Mouse (Mus musculus): Measurements from ENCODE around the gene Maco1. TPM values are rescaled to one million over a fixed set of nuclear protein-coding genes. Genes with fewer than 3 reads are reported as not detected.

Gene Maco1
- polyA plus RNA-seq, 1 experiment from 2014 or later, result 47.2 TPM

DNA sequence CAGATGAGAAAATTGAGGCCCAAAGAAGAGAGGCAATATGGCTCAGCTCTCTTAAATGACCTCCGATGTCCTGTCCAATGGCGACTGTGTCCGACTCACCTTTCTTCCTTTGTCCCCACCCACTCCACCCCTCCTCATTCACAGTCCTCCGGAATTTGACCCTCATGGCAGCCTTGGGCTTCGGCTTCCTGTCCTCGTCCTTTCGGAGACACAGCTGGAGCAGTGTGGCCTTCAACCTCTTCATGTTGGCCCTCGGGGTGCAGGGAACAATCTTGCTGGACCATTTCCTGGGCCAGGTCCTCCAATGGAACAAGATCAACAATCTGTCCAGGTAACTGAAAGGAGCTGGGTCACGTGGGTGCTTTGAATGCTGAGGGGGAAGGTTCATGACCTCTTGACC, 23.0 kb upstream of the Maco1 start:
- no peaks in the 10 kb centered on the region for H3K27me3 ChIP-seq (ENCODE audit: control insufficient read depth, insufficient read depth, low read length)
- 0 out of 2 replicates have a peak, but pooled peaks cover 5% of the 10 kb centered on the region for H3K4me1 ChIP-seq (ENCODE audit: control insufficient read depth, insufficient read depth, low read length)
- no peak overlapping the region for H3K27ac ChIP-seq (ENCODE audit: low read depth, low read length)
- no peak for DNase-seq (ENCODE audit: low spot score)
- H3K9ac ChIP-seq (ENCODE audit: low read length), result no peak overlapping the region
- ATAC-seq (ENCODE audit: insufficient read depth, low FRiP score, low TSS enrichment), result no peak
- no peak overlapping the region for H3K4me3 ChIP-seq (ENCODE audit: low read depth, low read length)
- H3K4me2 ChIP-seq (ENCODE audit: low read depth), result no peak overlapping the region
- no peaks in the 10 kb centered on the region for H3K36me3 ChIP-seq (ENCODE audit: control insufficient read depth, insufficient read depth, low read length)
- WGBS, result 88% methylated on average over 9 of the region's 9 CpGs
- no peaks in the 10 kb centered on the region for H3K9me3 ChIP-seq (ENCODE audit: control insufficient read depth, low read length)

DNA sequence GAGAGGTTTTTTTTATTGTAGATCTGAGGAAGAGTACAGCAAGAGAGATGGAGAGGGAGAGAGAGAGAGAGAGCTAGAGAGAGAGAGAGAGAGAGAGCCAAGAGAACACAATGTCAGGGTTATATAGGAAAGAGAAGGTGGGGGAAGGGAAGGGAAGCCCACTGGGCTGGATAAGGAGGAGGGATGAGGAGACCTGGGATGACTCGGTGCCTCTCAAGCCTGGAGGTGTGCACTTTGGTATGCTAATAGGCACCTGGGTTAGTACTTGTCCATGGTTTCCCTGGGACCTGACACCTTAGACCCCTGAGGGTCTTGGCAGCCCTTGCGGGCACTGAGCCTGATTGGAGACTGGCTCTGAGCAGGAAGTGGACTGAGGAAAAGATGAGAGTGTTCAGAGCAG, 18.8 kb upstream of the Maco1 start:
- Histone ChIP-seq H3K4me3 (ENCODE audit: low read depth, low read length) (no peak overlapping the region), H3K36me3 (ENCODE audit: control insufficient read depth, insufficient read depth, low read length) (no peaks in the 10 kb centered on the region), H3K27ac (ENCODE audit: low read depth, low read length) (no peak overlapping the region), H3K4me2 (ENCODE audit: low read depth) (no peak overlapping the region), H3K9me3 (ENCODE audit: control insufficient read depth, low read length) (no peaks in the 10 kb centered on the region), H3K27me3 (ENCODE audit: control insufficient read depth, insufficient read depth, low read length) (peaks cover 19% of the 10 kb centered on the region), H3K4me1 (ENCODE audit: control insufficient read depth, insufficient read depth, low read length) (no peaks in the 10 kb centered on the region), H3K9ac (ENCODE audit: low read length) (no peak overlapping the region)
- WGBS, result 32% methylated on average over 2 of the region's 2 CpGs
- ATAC-seq (ENCODE audit: insufficient read depth, low FRiP score, low TSS enrichment) (no peak), DNase-seq (ENCODE audit: low spot score) (no peak)

DNA sequence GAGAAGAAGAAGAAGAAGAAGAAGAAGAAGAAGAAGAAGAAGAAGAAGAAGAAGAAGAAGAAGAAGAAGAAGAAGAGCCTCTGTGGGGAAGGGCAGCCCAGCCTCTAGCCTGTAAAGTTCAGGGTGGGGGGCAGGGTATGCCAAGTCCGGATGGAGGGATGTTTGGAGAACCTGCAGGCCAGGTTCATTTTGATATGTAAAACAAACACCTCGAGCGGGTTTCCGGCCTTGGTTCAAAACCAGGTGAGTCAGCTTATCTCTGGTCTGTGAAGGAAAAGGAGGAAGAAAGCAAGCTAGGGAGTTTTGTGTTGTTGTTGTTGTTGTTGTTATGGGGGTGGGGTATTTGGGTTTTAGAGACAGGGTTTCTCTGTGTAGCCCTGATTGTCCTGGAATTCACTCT, 18.3 kb upstream of the Maco1 start:
- H3K4me1 ChIP-seq (ENCODE audit: control insufficient read depth, insufficient read depth, low read length), result no peaks in the 10 kb centered on the region
- no peak for ATAC-seq (ENCODE audit: insufficient read depth, low FRiP score, low TSS enrichment)
- no peak overlapping the region for H3K27ac ChIP-seq (ENCODE audit: low read depth, low read length)
- no peak overlapping the region for H3K4me2 ChIP-seq (ENCODE audit: low read depth)
- H3K9ac ChIP-seq (ENCODE audit: low read length), result no peak overlapping the region
- H3K36me3 ChIP-seq (ENCODE audit: control insufficient read depth, insufficient read depth, low read length), result no peaks in the 10 kb centered on the region
- no peak for DNase-seq (ENCODE audit: low spot score)
- peaks cover 19% of the 10 kb centered on the region for H3K27me3 ChIP-seq (ENCODE audit: control insufficient read depth, insufficient read depth, low read length)
- H3K4me3 ChIP-seq (ENCODE audit: low read depth, low read length), result no peak overlapping the region
- no peaks in the 10 kb centered on the region for H3K9me3 ChIP-seq (ENCODE audit: control insufficient read depth, low read length)
- 43% methylated on average over 4 of the region's 4 CpGs for WGBS

DNA sequence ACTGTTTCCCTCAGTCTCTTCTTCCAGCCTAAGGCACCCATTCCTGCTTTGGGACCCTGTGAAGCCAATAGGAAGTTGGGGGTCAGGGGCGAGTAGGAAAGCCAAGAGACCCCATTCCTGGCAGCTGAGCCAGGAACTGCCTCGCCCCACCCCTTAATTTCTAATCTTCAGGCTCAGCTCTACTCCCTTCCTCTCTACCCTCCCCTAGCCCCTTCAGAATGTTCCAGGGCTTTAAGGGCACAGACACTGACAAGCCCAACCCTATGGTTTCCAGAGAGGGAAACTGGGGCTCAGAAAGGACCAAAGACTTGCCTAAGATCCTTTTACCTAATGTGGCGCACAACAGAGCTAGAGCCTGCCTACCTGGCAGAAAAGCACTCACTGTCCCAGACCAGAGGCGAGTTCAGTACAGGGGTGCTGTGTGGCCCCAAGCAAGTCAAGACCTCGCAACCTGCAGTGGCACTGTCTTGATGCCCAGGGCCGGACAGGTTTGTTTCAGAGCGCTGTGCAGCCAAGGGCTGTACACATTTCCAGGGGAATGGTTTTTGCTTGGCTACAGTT, 16.8 kb upstream of the Maco1 start:
- H3K4me3 ChIP-seq (ENCODE audit: low read depth, low read length), result no peak overlapping the region
- no peak overlapping the region for H3K4me2 ChIP-seq (ENCODE audit: low read depth)
- no peak overlapping the region for H3K27ac ChIP-seq (ENCODE audit: low read depth, low read length)

DNA sequence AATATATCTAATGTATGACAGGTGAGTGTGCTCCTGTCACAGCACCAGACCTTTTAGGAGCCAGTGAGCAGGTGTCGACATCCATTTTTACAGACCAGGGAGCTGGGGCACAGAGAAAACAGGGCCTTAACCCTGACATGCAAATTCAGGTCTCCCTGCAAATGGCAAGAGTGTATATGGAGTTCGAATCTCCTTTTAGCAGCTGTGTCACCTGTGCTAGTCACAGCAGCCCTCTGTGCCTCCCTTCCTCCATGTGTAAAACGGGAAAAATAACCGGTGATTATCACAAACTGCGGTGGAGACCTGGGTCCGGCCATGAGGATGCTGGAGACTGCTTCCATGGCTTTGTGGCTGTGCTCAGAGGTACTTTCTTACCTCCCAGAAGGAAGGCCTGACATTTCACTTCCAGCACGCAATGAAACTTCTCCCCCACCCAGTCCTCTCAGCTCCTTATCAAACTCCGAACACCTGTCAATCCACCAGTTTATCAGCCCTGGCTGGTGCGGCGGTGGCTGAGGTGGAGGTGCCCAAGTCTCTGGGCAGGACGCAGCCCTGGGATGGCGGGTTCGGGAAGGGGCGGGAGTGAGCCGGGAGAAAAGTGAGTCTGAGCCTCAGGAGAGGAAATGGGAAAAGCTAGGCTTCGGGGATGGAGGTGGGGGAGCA, 16.1 kb upstream of the Maco1 start:
- H3K9ac ChIP-seq (ENCODE audit: low read length), result no peak overlapping the region
- 16% methylated on average over 16 of the region's 16 CpGs for WGBS
- DNase-seq (ENCODE audit: low spot score) (no peak), ATAC-seq (ENCODE audit: insufficient read depth, low FRiP score, low TSS enrichment) (no peak)
- no peaks in the 10 kb centered on the region for H3K9me3 ChIP-seq (ENCODE audit: control insufficient read depth, low read length)
- H3K4me3 ChIP-seq (ENCODE audit: low read depth, low read length), result no peak overlapping the region
- H3K27me3 ChIP-seq (ENCODE audit: control insufficient read depth, insufficient read depth, low read length), result peaks cover 19% of the 10 kb centered on the region
- H3K4me1 ChIP-seq (ENCODE audit: control insufficient read depth, insufficient read depth, low read length), result no peaks in the 10 kb centered on the region
- no peak overlapping the region for H3K4me2 ChIP-seq (ENCODE audit: low read depth)
- H3K27ac ChIP-seq (ENCODE audit: low read depth, low read length), result no peak overlapping the region
- no peaks in the 10 kb centered on the region for H3K36me3 ChIP-seq (ENCODE audit: control insufficient read depth, insufficient read depth, low read length)

More for the DNA sequence above, 16.8 kb upstream of the Maco1 start:
- Histone ChIP-seq H3K9me3 (ENCODE audit: control insufficient read depth, low read length) (no peaks in the 10 kb centered on the region), H3K4me1 (ENCODE audit: control insufficient read depth, insufficient read depth, low read length) (no peaks in the 10 kb centered on the region), H3K9ac (ENCODE audit: low read length) (no peak overlapping the region), H3K36me3 (ENCODE audit: control insufficient read depth, insufficient read depth, low read length) (no peaks in the 10 kb centered on the region), H3K27me3 (ENCODE audit: control insufficient read depth, insufficient read depth, low read length) (peaks cover 19% of the 10 kb centered on the region)
- no peak for ATAC-seq (ENCODE audit: insufficient read depth, low FRiP score, low TSS enrichment)
- 60% methylated on average over 7 of the region's 7 CpGs for WGBS
- DNase-seq (ENCODE audit: low spot score), result no peak

DNA sequence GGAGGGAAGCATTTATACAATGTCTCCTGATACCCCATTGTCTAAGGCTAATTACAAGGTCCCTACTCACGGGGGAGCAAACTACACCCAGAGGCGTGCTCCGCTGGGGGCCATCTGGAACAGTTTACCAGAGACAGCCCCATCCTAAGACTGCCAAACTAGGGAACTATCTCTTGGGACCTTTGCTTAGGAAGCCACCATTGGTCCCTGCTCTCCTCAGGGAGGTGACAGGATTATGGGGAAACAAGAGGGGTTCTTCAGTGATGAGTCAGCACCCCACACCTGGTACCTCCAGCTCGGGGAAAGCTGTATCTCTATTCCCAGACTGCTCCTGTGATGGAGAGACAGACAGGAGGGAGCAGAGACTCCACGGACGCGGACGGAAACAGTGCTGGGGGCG, 15.3 kb upstream of the Maco1 start:
- ATAC-seq (ENCODE audit: insufficient read depth, low FRiP score, low TSS enrichment), result no peak
- no peak overlapping the region for H3K9ac ChIP-seq (ENCODE audit: low read length)
- no peak for DNase-seq (ENCODE audit: low spot score)
- WGBS, result 31% methylated on average over 9 of the region's 9 CpGs
- no peaks in the 10 kb centered on the region for H3K36me3 ChIP-seq (ENCODE audit: control insufficient read depth, insufficient read depth, low read length)
- no peak overlapping the region for H3K27ac ChIP-seq (ENCODE audit: low read depth, low read length)
- no peak overlapping the region for H3K4me3 ChIP-seq (ENCODE audit: low read depth, low read length)
- no peaks in the 10 kb centered on the region for H3K9me3 ChIP-seq (ENCODE audit: control insufficient read depth, low read length)
- H3K4me2 ChIP-seq (ENCODE audit: low read depth), result no peak overlapping the region
- peaks cover 19% of the 10 kb centered on the region for H3K27me3 ChIP-seq (ENCODE audit: control insufficient read depth, insufficient read depth, low read length)
- no peaks in the 10 kb centered on the region for H3K4me1 ChIP-seq (ENCODE audit: control insufficient read depth, insufficient read depth, low read length)

DNA sequence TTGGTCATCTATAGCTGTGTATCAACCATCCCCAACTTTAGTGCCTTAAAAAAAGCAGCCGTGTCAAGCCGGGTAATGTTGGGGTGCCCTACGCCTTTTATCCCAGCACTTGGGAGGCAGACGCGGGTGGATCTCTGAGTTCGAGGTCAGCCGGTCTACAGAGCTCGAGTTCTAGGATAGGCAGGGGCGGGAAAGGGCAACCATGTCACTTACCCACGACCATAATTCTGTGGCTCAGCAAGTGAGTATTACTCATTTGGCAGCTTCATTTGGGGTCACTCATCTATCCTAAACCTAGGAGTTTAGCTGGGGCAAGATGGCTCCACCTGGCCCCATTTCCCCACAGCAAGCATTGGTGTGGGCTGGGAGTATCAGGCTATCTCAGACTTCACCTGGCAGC, 14.9 kb upstream of the Maco1 start:
- WGBS, result 86% methylated on average over 10 of the region's 10 CpGs
- no peaks in the 10 kb centered on the region for H3K9me3 ChIP-seq (ENCODE audit: control insufficient read depth, low read length)
- H3K9ac ChIP-seq (ENCODE audit: low read length), result no peak overlapping the region
- H3K27ac ChIP-seq (ENCODE audit: low read depth, low read length), result no peak overlapping the region
- no peak for DNase-seq (ENCODE audit: low spot score)
- H3K4me2 ChIP-seq (ENCODE audit: low read depth), result no peak overlapping the region
- H3K4me3 ChIP-seq (ENCODE audit: low read depth, low read length), result no peak overlapping the region
- H3K27me3 ChIP-seq (ENCODE audit: control insufficient read depth, insufficient read depth, low read length), result peaks cover 19% of the 10 kb centered on the region
- H3K4me1 ChIP-seq (ENCODE audit: control insufficient read depth, insufficient read depth, low read length), result no peaks in the 10 kb centered on the region
- no peaks in the 10 kb centered on the region for H3K36me3 ChIP-seq (ENCODE audit: control insufficient read depth, insufficient read depth, low read length)
- ATAC-seq (ENCODE audit: insufficient read depth, low FRiP score, low TSS enrichment), result no peak

DNA sequence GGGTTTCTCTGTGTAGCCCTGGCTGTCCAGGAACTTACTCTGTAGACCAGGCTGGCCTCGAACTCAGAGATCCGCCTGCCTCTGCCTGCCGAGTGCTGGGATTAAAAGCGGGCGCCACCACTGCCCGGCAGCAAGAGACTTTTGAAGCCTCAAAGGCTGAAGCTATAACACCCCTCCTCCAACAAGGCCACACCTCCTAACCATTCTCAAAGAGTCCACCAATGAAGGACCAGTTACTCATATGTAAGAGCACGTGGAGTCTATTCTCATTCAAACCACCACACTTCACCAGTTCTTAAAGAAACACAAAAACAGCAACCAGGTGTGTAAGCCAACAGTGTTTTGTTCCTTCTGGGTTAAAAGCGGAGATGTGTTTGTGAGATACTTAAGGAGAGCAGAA, 14.5 kb upstream of the Maco1 start:
- no peak for DNase-seq (ENCODE audit: low spot score)
- no peaks in the 10 kb centered on the region for H3K4me1 ChIP-seq (ENCODE audit: control insufficient read depth, insufficient read depth, low read length)
- 87% methylated on average over 8 of the region's 8 CpGs for WGBS
- no peak overlapping the region for H3K4me3 ChIP-seq (ENCODE audit: low read depth, low read length)
- H3K4me2 ChIP-seq (ENCODE audit: low read depth), result no peak overlapping the region
- H3K36me3 ChIP-seq (ENCODE audit: control insufficient read depth, insufficient read depth, low read length), result no peaks in the 10 kb centered on the region
- no peaks in the 10 kb centered on the region for H3K9me3 ChIP-seq (ENCODE audit: control insufficient read depth, low read length)
- H3K27me3 ChIP-seq (ENCODE audit: control insufficient read depth, insufficient read depth, low read length), result peaks cover 19% of the 10 kb centered on the region
- ATAC-seq (ENCODE audit: insufficient read depth, low FRiP score, low TSS enrichment), result no peak
- H3K9ac ChIP-seq (ENCODE audit: low read length), result no peak overlapping the region
- no peak overlapping the region for H3K27ac ChIP-seq (ENCODE audit: low read depth, low read length)

DNA sequence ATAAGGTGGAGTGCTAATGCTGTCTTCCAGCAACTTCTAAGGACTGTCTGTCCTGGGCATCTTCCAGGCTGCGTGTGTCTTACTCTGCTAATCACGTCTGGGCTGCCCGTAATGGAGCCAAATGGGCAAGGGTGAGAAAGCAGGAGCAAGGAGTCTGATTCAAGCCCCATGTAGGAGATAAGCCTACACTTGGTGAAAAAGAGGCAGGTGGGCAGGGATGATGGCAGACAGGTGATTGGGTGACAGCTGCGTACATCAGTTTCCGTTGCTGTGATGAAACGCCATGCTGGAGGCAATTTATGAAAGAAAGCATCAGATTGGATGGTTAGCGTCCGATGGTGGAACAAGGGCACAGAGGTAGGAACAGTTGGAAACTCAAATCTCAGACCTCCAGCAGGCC, 14.1 kb upstream of the Maco1 start:
- Histone ChIP-seq H3K4me2 (ENCODE audit: low read depth) (no peak overlapping the region), H3K9me3 (ENCODE audit: control insufficient read depth, low read length) (no peaks in the 10 kb centered on the region), H3K27ac (ENCODE audit: low read depth, low read length) (no peak overlapping the region), H3K4me3 (ENCODE audit: low read depth, low read length) (no peak overlapping the region), H3K36me3 (ENCODE audit: control insufficient read depth, insufficient read depth, low read length) (no peaks in the 10 kb centered on the region), H3K27me3 (ENCODE audit: control insufficient read depth, insufficient read depth, low read length) (peaks cover 19% of the 10 kb centered on the region), H3K4me1 (ENCODE audit: control insufficient read depth, insufficient read depth, low read length) (no peaks in the 10 kb centered on the region), H3K9ac (ENCODE audit: low read length) (no peak overlapping the region)
- DNase-seq (ENCODE audit: low spot score) (no peak), ATAC-seq (ENCODE audit: insufficient read depth, low FRiP score, low TSS enrichment) (no peak)
- 92% methylated on average over 8 of the region's 8 CpGs for WGBS
